Mouse (Mus musculus): Measurements from ENCODE around the gene Scg3. TPM values are rescaled to one million over a fixed set of nuclear protein-coding genes. Genes with fewer than 3 reads are reported as not detected.

Gene Scg3
- 127 and 132 TPM in 2 replicates for polyA plus RNA-seq (2021; fragmentation: Nextera tagmentation)
- long read RNA-seq, experiment 1, transcript Scg3-201 (12 exons, 2,384 nt) = minor isoform, 144 of 434 reads
- long read RNA-seq, experiment 1, transcript Scg3-202 (12 exons, 2,152 nt) = major isoform, 222 of 434 reads
- long read RNA-seq, experiment 1, partial matches to known transcripts = 30 of 434 reads
- long read RNA-seq, experiment 1, other reads (novel, unspliced or antisense) = 38 of 434 reads
- long read RNA-seq, experiment 2, transcript Scg3-201 (12 exons, 2,384 nt) = minor isoform, 49 of 261 reads
- long read RNA-seq, experiment 2, transcript Scg3-202 (12 exons, 2,152 nt) = major isoform, 70 of 261 reads
- long read RNA-seq, experiment 2, partial matches to known transcripts = 128 of 261 reads
- long read RNA-seq, experiment 2, other reads (novel, unspliced or antisense) = 14 of 261 reads

GRCm38 (mm10) chr9:75683426-75684191 lies at the start of gene Scg3:
Gene Scg3, minus strand, starts transcription at chr9:75684056.

GRCm38 (mm10) chr9:75625556-75626307 lies 58.1 kb downstream of the Scg3 start, which contains the start of gene Lysmd2:
Gene Lysmd2, plus strand, starts transcription at chr9:75625741.

GRCm38 (mm10) chr9:75610571-75611493 lies 73.0 kb downstream of the Scg3 start, which contains the start of gene Tmod2:
Gene Tmod2, minus strand, starts transcription at chr9:75611325.

Other genes with a start within 250 kb of the Scg3 start
- 16.8 and 24.1 TPM in 2 replicates for gene Leo1, start 242.5 kb downstream of the Scg3 start, polyA plus RNA-seq (2021; fragmentation: Nextera tagmentation)
- gene Tmod3, start 124.4 kb downstream of the Scg3 start, polyA plus RNA-seq (2021; fragmentation: Nextera tagmentation) = 26.4 and 33.5 TPM in 2 replicates
- gene Tmod2, start 72.7 kb downstream of the Scg3 start, polyA plus RNA-seq (2021; fragmentation: Nextera tagmentation) = 210 and 317 TPM in 2 replicates
- 135 and 152 TPM in 2 replicates for gene Lysmd2, start 58.3 kb downstream of the Scg3 start, polyA plus RNA-seq (2021; fragmentation: Nextera tagmentation)
- 0.47 and 0.63 TPM in 2 replicates for gene Bmp5, start 91.3 kb upstream of the Scg3 start, polyA plus RNA-seq (2021; fragmentation: Nextera tagmentation)